Mouse (Mus musculus) lung, postnatal 0 days (tissue): Measurements from ENCODE around the gene Mcrip2.

Source experiments
- CTCF ChIP-seq: IDR thresholded peaks from 2 replicates; pipeline ENCODE4 v1.5.1; 2016; ENCODE audit warnings: antibody characterized with exemption, mild to moderate bottlenecking
- EP300 ChIP-seq: IDR thresholded peaks from 2 replicates; pipeline ENCODE4 v1.6.1; 2016; ENCODE audit warnings: antibody characterized with exemption, mild to moderate bottlenecking, control low read depth

- no peak for TF ChIP-seq CTCF
- TF ChIP-seq EP300, result no peak
These were observed 43.3 kb downstream of the Mcrip2 start for GRCm38 (mm10) chr17:25825311-25825710.
